Mouse (Mus musculus) megakaryocyte progenitor cell, adult 5-6 weeks (primary cell): ENCODE measurements around the gene Wipf2. TPM values are rescaled to one million over a fixed set of nuclear protein-coding genes. Genes with fewer than 3 reads are reported as not detected.
"Not testable (repeated sequence)": the region's sequence is repeated elsewhere in the genome, so short reads cannot be mapped to it uniquely, and the experiment has no call there.

Experiments
- ATAC-seq: replicated peaks from 2 replicates; pipeline ENCODE4 v1.8.0; 2016; ENCODE audit warnings: mild to moderate bottlenecking, moderate TSS enrichment, inconsistent platforms; ENCODE audit not compliant: poor library complexity
- total RNA-seq, 2 experiments: library from RNA; stranded (forward) in 1 of 2; stranded (reverse) in 1 of 2; fragments of 157-497, 149-512 nt in 1 of 2; fragments of 200-1000 nt in 1 of 2; gene quantifications; 2 replicates each; pipeline versions ENCODE4 v1.2.3 to v1.2.4; 2015 to 2017

The Wipf2 gene
- total RNA-seq, 2 experiments from 2014 or later = 3.0 to 15.0 TPM

GRCm38 (mm10) chr11:98929503-98929902 is 66.1 kb downstream of the Wipf2 start:
- no peak for ATAC-seq

DNA sequence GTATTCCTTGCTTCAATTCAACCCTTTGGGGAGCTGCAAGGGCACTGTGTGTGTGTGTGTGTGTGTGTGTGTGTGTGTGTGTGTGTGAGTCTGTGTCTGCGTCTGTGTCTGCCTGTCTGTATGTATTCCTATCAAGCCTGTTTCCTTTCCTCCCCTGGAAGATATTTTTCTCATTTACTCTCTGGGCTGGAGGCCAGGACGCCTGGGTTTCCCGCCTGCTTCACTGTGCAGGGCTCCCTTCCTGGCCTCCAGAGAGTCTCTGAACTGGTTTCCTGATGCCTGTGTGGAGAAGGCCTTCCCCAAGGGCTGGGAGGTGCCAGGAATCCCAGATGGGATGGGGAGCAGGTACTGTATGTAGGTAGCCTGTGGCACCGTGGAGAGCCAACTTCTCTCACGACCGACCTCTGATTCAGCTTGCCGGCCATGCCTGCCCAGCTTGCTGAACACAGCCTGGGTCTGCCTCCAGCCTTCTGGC is 66.7 kb downstream of the Wipf2 start:
- ATAC-seq = no peak

DNA sequence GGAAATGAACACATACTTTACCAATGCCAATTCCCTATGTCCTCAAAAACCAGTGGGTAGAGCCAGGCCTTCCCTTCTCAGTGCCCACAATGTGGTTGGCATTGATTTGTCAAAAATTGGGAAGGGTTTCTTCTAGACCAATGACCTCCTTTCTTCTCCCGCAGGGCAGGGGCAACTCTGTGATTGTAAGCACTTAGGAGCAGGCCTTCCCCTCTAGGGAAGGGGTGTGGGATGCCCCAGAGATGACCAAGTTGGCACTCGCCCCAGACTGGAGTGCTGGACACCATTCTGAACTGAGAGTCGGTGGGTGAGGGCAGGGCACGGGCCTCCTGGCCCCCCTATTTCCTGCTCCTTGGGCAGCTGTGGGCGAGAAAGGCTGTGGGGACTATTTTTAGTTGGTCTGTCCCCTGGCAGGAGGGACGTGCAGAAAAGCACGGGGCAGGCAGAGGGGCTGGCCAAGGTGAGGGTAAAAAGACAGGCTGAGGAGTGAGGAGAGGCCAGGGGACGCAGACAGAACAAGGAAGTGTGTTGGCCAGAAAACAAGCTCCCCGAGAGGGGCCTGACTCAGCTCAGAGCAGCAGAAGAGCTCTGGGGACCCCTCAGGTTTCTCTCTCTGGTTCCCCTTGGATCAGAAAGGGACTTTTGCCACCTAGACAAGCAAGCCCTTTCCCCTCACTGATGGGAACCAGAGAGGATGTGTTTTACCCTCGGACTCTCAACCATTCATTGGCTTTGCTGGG is 67.5 kb downstream of the Wipf2 start:
- ATAC-seq = no peak

DNA sequence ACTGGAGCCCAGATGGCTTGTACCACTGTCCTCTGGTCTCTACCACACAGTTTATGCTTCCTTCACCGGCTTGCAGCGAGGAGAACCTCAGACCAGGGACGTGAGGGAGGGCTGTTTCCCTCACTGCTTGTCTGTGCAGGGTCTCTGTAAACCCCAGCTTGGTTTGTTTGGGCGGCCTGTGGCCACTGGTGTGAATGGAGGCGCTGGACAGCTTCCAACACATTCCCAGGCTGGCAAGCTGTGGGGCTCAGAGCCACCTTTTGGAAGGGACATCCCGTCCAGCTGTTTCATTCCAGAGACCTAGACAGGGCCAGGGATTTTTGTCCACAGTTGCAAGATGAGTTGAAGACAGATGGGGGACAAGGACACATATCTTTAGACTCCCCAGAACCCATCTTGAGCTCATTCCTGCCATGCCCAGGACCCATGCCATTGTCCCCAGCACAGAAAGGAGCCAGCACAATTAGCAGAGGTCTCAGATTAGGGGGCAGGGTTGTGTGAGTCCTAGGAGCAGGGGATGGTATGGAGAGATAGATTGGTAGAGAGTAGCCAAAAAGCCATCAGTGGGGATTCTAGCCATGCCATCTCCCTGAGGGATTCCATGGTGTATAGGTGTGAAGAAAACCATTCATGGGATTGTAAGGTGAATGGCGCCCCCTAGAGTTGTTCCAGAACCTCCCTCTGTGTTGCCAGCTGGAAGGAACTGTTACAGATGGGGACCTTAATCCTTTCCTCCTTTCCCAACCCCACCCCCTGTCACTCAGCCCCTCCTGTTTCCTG is 68.3 kb downstream of the Wipf2 start:
- no peak for ATAC-seq

- no peak for ATAC-seq
These were observed 69.1 kb downstream of the Wipf2 start for GRCm38 (mm10) chr11:98932293-98933091.

DNA sequence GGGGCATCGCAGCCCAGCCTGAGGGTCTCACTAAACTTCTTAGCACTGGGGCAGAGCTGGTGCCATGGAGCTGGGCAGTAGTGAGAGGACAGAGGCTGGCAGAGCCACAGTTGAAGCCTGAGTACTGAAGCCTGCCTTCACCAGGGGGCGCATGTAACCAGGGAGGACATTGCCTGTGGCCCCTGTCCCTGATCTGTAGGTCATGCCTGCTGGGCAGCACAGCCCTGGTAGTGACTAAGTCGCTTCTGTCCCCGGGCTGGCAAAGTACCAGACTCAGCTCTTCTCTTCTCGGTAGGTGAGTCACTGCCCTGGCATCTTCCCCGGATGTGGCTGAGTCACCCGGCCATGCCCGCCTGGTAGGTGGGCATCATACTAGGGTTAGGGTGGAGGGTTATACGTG is 69.7 kb downstream of the Wipf2 start:
- peak; percentile 49 for ATAC-seq

DNA sequence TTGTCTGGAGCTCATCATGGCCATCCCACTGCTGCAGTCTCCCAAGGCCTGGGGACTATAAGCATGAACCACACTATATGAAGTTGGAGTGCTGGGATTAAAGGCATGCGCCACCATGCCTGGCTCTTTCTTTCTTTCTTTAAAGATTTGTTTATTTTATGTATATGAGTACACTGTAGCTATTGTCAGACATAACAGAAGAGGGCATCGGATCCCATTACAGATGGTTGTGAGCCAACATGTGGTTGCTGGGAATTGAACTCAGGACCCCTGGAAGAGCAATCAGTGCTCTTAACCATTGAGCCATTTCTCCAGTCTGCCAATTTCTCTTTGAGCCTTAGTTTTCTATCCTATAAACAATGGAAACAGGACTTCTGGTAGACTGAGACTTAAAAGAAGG is 70.4 kb downstream of the Wipf2 start:
- not testable (repeated sequence) for ATAC-seq

DNA sequence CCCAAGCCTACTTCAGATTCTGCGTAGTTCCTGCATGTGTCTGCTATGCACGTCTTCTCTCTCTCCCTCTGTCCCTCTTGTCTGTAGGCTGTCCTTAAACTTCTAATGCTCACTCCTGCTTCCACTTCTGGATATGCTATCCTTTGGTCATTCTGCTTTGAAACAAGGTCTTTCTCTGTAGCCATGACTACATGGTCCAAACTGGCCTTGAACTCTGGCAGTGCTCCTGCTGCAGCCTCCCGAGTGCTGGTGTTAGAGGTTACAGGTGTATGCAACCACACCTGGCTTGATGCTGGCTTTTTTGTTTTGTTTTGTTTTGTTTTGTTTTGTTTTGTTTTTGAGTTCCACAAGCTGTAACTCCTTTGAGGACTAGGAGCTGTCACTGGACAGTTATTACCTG is 70.9 kb downstream of the Wipf2 start:
- no peak for ATAC-seq

- no peak for ATAC-seq
These were observed 71.7 kb downstream of the Wipf2 start for GRCm38 (mm10) chr11:98935123-98935522.

DNA sequence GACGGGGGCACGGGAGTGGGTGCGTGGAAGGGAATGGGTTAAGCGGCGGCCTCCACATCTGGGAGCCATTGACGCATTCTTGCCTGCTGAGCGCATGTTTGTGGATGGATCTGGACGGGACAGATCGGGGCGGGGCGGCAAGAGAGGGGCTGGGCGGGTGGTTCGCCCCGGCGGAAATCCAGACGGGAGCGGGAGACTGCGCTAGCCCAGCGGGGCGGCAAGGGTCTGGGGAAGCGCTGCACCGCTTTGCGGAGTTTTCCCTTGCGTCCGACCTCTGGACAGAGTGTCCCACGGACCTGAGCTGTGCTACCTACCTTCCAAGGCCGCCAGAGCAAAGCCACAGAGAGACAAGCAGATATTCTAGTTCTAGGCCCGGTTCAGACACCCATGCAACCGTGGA is 72.7 kb downstream of the Wipf2 start:
- no peak for ATAC-seq

GRCm38 (mm10) chr11:98936606-98937409 is 73.4 kb downstream of the Wipf2 start:
- ATAC-seq = no peak

GRCm38 (mm10) chr11:98937410-98937913 is 74.0 kb downstream of the Wipf2 start:
- peak; percentile 53 for ATAC-seq

GRCm38 (mm10) chr11:98937914-98938694 is 74.7 kb downstream of the Wipf2 start:
- ATAC-seq = no peak

DNA sequence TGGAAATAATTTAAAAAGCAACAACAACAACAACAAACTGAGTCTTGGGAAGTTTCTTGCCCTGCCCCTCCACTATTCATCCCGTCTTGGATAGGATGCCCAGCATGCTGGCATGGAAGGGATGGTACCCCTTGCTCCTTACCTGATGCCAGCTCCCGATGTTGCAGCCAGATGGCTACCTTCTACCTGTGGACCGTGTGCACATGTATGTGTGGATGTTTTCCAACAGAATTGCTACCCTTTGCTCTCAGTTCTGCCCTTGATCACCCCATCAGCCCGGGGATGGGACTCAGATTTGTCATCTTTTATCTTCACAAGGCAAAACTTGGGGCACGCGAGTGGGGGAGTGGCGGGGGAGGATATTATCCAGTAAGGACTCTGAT is 75.3 kb downstream of the Wipf2 start:
- ATAC-seq = no peak

DNA sequence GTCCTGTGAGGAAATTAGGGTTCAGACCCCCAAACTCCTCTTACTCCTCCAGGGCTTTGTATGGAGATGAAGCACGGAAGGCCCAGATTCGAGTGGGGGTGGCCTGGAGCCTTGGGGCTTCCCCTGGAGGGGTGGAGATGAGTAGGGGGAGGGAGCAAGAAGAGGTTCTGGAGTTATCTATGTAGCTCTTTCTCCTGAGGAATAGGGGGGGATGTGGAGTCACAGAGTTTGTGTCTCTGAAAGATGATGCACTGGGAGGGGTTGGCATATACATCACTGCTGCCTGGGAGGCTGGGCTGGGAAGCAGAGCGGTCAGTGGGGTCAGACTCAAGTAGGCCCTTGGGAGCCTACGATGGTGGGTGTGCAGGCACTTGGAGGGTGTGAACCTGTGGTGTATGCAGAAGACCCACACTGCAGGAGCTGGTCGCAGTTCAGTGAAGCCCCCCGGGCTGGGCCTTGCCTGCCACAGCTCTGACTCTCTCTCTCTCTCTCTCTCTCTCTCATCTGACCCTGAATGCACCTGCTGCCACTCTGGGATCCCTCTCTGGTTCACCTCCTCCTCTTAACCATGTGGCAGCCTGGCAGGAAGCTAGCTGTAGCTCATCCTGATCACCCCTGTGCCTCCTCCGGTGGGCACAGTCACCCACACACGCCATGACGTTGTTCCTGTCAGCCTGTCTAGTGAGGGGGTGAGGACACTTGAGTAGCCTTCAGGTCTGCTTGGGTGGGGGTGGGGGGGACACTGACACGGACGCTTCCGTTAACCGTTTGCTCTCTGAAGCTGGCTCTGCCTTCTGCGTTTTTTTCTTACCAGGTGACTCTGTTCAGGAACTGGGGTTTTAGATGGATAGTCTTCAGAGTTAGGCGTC is 75.9 kb downstream of the Wipf2 start:
- no peak for ATAC-seq

DNA sequence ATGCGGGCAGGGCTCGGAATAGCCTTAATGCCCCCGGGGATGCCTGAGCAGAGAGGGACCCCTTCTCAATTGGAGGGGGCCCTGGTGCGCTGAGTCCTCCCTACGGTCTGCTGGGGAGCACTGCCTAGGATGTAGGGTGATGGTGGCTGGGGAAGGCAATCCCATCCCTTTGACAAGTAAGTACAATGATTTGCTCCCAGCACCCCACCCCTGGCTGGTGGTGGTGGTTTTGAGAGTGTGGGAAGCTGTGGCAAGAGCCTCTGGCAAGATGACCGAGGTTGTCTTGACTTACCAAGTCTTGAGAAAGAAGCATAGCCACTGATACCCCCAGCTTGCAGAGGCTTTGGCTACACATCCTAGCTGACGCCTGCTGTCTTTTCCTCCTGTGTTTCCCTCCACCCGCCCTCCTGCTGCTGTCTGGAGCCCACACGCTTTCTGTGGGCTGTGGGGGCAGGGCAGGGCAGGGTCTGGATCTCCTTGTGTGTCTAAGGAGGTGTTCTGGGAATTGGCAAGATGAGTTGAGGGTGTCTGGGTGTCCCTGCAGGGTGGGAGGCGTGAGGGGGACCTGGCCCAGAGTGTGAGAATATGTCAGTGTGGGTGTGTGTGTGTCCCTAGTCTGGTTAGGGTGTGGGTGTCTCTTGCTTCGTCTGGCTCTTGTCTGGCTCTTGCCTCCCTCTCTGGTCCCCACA is 76.7 kb downstream of the Wipf2 start:
- no peak for ATAC-seq

- no peak for ATAC-seq
These were observed 77.3 kb downstream of the Wipf2 start for GRCm38 (mm10) chr11:98940776-98941175.

GRCm38 (mm10) chr11:98941341-98941825 is 77.9 kb downstream of the Wipf2 start:
- no peak for ATAC-seq
